Mouse (Mus musculus) midbrain, embryonic 13.5 days (tissue): ENCODE measurements around the gene Prickle4. TPM values are rescaled to one million over a fixed set of nuclear protein-coding genes. Genes with fewer than 3 reads are reported as not detected.
A peak's percentile ranks its signal among the peaks of the same experiment; 100 is the strongest.

Experiments
- ATAC-seq: fragments of 200-750 bp; cut with Nextera tagmentation; 2 replicates; pipeline ENCODE4 v1.8.0; 2017; ENCODE audit warnings: mild to moderate bottlenecking, moderate TSS enrichment, moderate library complexity
- H3K27ac ChIP-seq: fragments of 300-500 bp; sonication (generic); 2 replicates; pipeline ENCODE4 v1.5.1; 2015; ENCODE audit warnings: inconsistent platforms, mild to moderate bottlenecking, moderate library complexity
- H3K27me3 ChIP-seq: fragments of 300-500 bp; sonication (generic); 2 replicates; pipeline ENCODE4 v1.6.1; 2015; ENCODE audit warnings: mild to moderate bottlenecking, inconsistent platforms
- H3K36me3 ChIP-seq: fragments of 300-500 bp; sonication (generic); 2 replicates; pipeline ENCODE4 v1.6.1; 2015; ENCODE audit warnings: mild to moderate bottlenecking, inconsistent platforms
- H3K4me1 ChIP-seq: fragments of 300-500 bp; sonication (generic); replicated peaks from 2 replicates; pipeline ENCODE4 v1.6.1; 2015; ENCODE audit warnings: inconsistent platforms
- H3K4me2 ChIP-seq: fragments of 300-500 bp; sonication (generic); replicated peaks from 2 replicates; pipeline ENCODE4 v1.6.1; 2015; ENCODE audit warnings: moderate library complexity, mild to moderate bottlenecking, inconsistent platforms
- H3K4me3 ChIP-seq: fragments of 300-500 bp; sonication (generic); replicated peaks from 2 replicates; pipeline ENCODE4 v1.5.1; 2015; ENCODE audit warnings: mild to moderate bottlenecking, inconsistent platforms
- H3K9ac ChIP-seq: fragments of 300-500 bp; sonication (generic); replicated peaks from 2 replicates; pipeline ENCODE4 v1.6.1; 2015; ENCODE audit warnings: mild to moderate bottlenecking, inconsistent platforms
- H3K9me3 ChIP-seq: fragments of 300-500 bp; sonication (generic); 2 replicates; pipeline ENCODE4 v1.6.1; 2016; ENCODE audit warnings: mild to moderate bottlenecking, inconsistent platforms
- WGBS: fragments of 180-500 bp; shearing (Covaris S2); methylation state at CpG from one replicate; pipeline ENCODE4 v1.1.7; 2015; 5-methylcytosine and 5-hydroxymethylcytosine counted together
- polyA plus RNA-seq: library from polyadenylated mRNA; unstranded; fragments of >200 nt; fragmentation: Nextera tagmentation; extraction: Ambion mirVana; gene quantifications from 2 replicates; pipeline ENCODE4 v1.2.1, GENCODE M21; 2015

Prickle4 gene
- polyA plus RNA-seq, 1 experiment from 2014 or later: 1.0 TPM

DNA sequence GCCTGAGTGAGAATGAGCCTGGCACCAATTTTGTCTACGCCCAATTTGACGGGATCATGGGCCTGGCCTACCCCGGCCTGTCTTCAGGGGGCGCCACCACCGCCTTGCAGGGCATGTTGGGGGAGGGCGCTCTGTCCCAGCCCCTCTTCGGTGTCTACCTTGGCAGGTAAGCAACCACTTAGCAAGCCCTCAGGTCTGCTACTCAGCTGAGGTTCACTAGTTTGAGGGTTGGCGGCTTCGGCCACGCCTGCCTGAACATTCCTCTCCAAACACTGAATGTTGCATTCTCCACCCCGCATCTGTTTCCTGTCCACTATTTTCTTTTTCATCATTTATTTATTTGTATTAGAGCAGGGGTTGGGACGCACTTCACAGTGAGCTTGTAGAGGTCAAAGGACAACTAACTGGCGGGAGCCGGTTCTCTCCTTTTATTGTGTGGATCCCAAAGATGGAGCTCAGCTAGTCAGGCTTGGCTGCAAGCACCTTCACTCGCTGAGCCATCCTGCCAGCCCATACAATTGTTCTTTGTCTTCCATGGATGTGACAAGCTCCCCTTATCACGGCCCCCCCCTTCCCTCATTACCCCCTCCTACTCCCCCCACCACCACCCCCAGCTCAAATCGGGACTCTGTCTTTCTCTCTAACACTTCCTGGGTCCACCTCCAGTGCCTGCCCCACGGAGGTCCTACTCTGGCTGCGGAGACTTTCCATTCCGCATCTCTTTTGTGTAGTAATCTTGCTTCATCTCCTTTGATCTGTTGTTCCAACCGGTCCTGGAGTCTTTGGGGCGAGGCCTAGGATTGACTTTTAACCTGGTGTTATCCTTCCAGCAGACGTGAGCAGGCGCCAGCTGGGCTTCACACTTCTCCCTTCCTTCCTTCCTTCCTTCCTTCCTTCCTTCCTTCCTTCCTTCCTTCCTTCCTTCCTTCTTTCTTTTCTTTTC is 36.4 kb upstream of the Prickle4 start:
- Histone ChIP-seq H3K27ac (no peak overlapping the region), H3K36me3 (no peaks in the 10 kb centered on the region), H3K4me3 (no peak overlapping the region), H3K9ac (no peak overlapping the region), H3K4me1 (no peaks in the 10 kb centered on the region), H3K4me2 (no peak overlapping the region), H3K27me3 (no peaks in the 10 kb centered on the region), H3K9me3 (no peaks in the 10 kb centered on the region)
- 45% methylated on average over 24 of the region's 24 CpGs for WGBS
- no peak for ATAC-seq

DNA sequence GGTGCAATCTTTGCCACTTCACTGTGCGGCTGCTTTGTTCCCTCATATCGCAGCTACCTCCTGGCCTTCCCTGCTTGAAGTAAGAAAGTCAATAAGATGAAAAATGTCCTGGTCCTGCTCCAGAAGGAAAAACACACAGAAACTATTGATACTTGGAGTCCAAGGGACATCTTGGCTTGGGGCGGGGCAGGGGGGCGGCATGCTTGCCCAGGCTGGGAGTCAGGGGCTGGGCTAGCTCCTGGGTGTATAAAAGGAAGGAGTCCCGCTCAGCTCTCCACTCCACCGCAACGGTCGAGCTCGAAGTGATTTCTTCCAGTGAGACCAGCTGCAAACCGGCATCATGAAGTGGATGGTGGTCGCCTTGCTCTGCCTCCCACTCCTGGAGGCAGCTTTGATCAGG is 32.0 kb upstream of the Prickle4 start, which contains the start of gene Pgc:
Pgc (plus strand) TSS at position 277 of the 400 bp plus-strand sequence.
- Histone ChIP-seq H3K27ac (no peak within 1 kb of the TSS), H3K9me3 (no peaks in the 10 kb centered on the region), H3K9ac (no peak within 1 kb of the TSS), H3K27me3 (no peaks in the 10 kb centered on the region), H3K36me3 (no peaks in the 10 kb centered on the region), H3K4me1 (no peaks in the 10 kb centered on the region), H3K4me2 (no peak within 1 kb of the TSS), H3K4me3 (no peak within 1 kb of the TSS)
- WGBS: 86% methylated on average over 11 of the region's 11 CpGs
- no peak for ATAC-seq

DNA sequence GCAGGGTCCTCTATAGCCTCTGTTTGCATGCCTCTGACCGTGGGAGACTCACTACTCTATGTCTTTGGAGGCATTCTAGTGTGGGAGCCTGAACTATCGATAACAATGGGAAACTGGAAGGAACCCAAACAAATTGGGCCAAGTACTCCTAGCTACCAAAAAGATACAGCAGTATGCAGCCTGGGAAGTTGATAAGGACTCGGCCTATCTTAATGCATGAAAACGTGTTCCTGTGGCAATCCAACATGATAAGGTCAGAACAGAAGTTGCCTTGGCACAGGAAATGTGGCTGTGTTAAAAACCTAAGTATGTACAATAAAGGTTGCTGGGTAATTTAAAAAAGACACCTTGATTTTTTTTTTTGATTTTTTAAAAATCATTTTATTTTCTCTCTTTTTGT is 26.6 kb upstream of the Prickle4 start:
- 89% methylated on average over 4 of the region's 4 CpGs for WGBS
- Histone ChIP-seq H3K9me3 (no peaks in the 10 kb centered on the region), H3K27ac (no peak overlapping the region), H3K27me3 (no peaks in the 10 kb centered on the region), H3K4me2 (no peak overlapping the region), H3K36me3 (no peaks in the 10 kb centered on the region), H3K9ac (no peak overlapping the region), H3K4me3 (no peak overlapping the region), H3K4me1 (no peaks in the 10 kb centered on the region)
- no peak for ATAC-seq

DNA sequence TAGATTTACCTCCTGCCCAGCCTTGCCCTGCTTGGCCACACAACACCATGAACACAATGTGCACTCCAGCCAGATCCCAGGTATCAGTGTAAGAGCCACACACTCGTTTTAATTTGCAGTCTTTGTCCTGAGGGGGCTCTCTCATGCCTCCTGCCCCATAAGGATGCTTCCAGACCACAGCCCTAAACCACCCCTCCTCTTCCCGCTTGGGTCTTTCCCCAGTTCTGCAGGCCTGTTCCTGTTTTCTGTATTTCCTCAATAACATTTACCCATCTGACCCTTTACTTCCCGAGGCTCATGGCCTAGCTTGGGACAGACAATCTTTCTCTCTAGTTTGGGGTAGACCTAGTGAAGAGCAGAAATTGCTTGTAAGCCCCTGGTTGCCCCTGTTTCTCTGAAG is 20.5 kb upstream of the Prickle4 start:
- no peaks in the 10 kb centered on the region for H3K9me3 ChIP-seq
- H3K27ac ChIP-seq: no peak overlapping the region
- no peak overlapping the region for H3K4me3 ChIP-seq
- no peaks in the 10 kb centered on the region for H3K4me1 ChIP-seq
- no peaks in the 10 kb centered on the region for H3K27me3 ChIP-seq
- ATAC-seq: no peak
- no peak overlapping the region for H3K9ac ChIP-seq
- WGBS: 70% methylated on average over 3 of the region's 3 CpGs
- no peaks in the 10 kb centered on the region for H3K36me3 ChIP-seq
- no peak overlapping the region for H3K4me2 ChIP-seq

DNA sequence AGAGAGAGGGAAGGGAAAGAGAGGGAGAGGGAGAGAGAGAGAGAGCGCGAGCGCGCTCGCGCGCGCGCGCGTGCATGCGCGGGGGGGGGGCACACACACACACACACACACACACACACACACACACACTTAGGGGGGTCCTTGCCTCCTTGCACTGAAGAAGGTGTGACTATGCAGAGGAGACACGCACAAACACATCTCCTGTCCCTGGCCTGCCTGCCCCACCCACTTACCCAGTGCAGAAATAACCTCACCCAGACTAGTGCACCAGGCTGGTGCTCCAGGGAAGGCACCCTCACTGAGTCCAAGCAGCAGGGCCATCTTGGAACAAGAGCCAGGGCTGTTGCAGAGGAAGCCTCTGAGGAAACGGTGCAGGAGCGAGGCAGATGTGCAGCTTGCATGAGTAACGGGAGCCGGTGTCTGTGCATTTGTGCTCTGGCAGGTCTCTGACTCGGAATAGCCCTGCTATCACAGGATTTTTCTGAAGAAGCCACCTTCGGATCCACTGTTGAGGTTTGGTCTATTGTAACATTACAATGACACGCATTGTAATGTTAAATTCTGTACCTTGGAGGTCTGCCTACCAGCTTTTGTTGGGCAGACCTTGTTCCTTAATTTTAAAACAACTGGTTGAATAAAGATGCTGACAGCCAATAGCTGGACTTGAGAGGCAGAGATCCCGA is 18.5 kb upstream of the Prickle4 start:
- no peak overlapping the region for H3K27ac ChIP-seq
- H3K27me3 ChIP-seq: no peaks in the 10 kb centered on the region
- H3K9ac ChIP-seq: 0 out of 2 replicates have a peak overlapping the region, but pooled peaks have one; percentile 20
- WGBS: 51% methylated on average over 10 of the region's 22 CpGs
- no peaks in the 10 kb centered on the region for H3K4me1 ChIP-seq
- H3K4me2 ChIP-seq: no peak overlapping the region
- no peak for ATAC-seq
- H3K9me3 ChIP-seq: no peaks in the 10 kb centered on the region
- H3K4me3 ChIP-seq: no peak overlapping the region
- no peaks in the 10 kb centered on the region for H3K36me3 ChIP-seq

DNA sequence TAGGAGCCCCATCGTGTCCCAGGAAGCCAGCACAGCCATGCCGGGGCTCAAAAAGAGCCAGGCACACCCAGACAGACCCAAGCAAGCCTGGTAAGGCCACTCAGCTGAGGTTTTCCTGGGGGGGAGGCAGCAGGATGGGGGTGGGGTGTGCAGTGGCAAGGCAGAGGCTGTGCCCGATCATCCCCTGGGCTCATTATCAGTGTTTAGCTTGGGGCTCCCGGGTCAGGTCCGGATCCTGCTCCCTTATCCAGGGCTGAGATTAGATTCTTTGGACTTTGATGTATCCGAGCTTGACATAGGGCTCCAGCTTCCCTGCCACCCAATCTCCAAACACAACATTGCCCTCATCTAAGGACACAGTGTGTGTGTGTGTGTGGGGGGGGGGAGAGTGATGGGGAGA is 17.3 kb upstream of the Prickle4 start:
- Histone ChIP-seq H3K27ac (no peak overlapping the region), H3K4me1 (no peaks in the 10 kb centered on the region), H3K9me3 (no peaks in the 10 kb centered on the region), H3K27me3 (no peaks in the 10 kb centered on the region), H3K36me3 (no peaks in the 10 kb centered on the region), H3K4me3 (no peak overlapping the region), H3K4me2 (no peak overlapping the region), H3K9ac (no peak overlapping the region)
- WGBS: 71% methylated on average over 6 of the region's 6 CpGs
- ATAC-seq: 0 out of 2 replicates have a peak, but pooled peaks have one; percentile 30

DNA sequence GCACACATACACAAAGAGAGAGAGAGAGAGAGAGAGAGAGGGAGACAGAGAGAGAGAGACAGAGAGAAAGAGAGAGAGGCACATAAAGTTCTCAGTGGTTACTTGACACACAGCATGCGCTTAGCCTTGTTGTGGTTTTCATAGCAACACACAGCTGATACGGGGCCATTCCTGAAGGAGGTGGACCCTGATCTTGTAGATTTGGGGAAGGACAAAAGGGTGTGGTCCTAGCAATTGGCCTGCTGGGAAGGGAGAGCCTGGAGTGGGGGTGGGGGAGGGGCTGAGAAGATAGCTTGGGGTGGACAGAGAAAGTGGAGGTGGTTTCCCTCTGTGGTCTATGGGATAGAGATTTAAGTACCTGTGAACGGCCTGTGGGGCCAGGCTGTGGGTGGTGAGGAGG is 15.5 kb upstream of the Prickle4 start:
- ATAC-seq: no peak
- H3K27ac ChIP-seq: no peak overlapping the region
- H3K4me2 ChIP-seq: no peak overlapping the region
- no peaks in the 10 kb centered on the region for H3K36me3 ChIP-seq
- H3K9me3 ChIP-seq: no peaks in the 10 kb centered on the region
- no peak overlapping the region for H3K9ac ChIP-seq
- H3K27me3 ChIP-seq: no peaks in the 10 kb centered on the region
- H3K4me1 ChIP-seq: no peaks in the 10 kb centered on the region
- no peak overlapping the region for H3K4me3 ChIP-seq
- WGBS: 84% methylated on average over 3 of the region's 3 CpGs

DNA sequence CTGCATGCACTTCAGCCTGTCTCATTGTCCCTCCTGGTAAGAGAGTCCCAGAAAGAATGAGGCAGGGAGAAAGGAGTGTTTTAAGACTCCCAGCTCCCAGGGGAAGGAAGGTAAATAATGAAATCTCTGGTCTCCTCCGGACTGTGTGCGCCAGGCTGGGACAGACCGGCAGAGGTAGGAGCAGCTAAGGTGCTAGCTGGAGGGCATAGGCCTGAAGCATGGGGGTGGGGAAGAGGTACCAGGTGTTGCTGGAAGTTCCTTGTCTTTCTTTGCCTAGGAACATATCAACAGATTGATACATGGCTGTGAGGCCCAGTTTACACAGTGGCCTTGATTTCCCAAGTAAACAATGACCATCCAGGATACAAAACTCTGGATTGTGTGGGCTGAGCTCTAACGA is 14.4 kb upstream of the Prickle4 start:
- Histone ChIP-seq H3K4me3 (no peak overlapping the region), H3K36me3 (peaks cover 6% of the 10 kb centered on the region; the same call in 1 of the 2 replicates), H3K27ac (no peak overlapping the region), H3K4me1 (no peaks in the 10 kb centered on the region), H3K9me3 (no peaks in the 10 kb centered on the region), H3K27me3 (no peaks in the 10 kb centered on the region), H3K4me2 (no peak overlapping the region), H3K9ac (no peak overlapping the region)
- ATAC-seq: no peak
- 77% methylated on average over 4 of the region's 4 CpGs for WGBS

DNA sequence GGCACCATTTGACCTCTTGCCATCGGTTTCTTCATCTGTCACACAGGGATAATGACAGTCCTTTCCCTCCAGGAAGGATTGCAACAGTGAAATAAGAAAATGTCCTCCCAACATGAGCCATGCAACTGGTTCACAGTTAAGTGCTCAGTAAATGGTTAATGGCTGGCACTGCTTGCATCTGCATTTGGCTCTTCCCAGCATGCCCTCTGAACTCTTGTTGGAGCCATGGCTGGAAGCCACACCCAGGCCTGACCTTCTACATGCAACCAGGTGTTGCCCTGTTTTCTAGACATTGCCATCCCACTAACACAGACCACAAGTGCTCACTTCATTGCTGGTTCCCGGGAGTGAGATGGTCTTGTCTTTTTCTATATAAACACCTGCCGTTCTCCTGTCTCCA is 13.4 kb upstream of the Prickle4 start:
- no peak overlapping the region for H3K27ac ChIP-seq
- no peak for ATAC-seq
- WGBS: 83% methylated on average over 3 of the region's 3 CpGs

DNA sequence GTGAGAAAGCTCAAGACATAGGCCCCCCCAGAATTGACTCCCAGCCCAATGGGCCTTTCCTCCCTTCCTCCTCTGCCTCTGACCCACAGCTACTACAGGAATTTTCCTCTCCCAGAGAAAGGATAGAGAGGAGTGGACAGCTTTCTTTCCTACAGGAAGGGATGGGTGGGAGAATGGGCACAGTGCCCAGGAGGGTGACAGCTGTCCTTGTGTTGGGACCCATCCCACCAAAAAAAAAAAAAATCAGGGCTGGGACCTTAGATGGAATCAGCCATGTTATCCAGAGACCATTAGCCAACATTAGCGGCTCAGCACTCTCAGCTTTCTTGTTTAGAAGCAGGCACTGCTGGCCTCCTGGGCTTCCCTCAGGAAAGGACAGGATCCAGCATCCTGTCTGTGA is 11.7 kb upstream of the Prickle4 start:
- Histone ChIP-seq H3K9me3 (no peaks in the 10 kb centered on the region), H3K36me3 (peaks cover 34% of the 10 kb centered on the region), H3K27ac (no peak overlapping the region), H3K9ac (no peak overlapping the region), H3K4me2 (no peak overlapping the region), H3K4me1 (no peaks in the 10 kb centered on the region), H3K27me3 (peaks cover 8% of the 10 kb centered on the region; the same call in 1 of the 2 replicates), H3K4me3 (no peak overlapping the region)
- WGBS: 84% methylated on average over 1 of the region's 1 CpGs
- no peak for ATAC-seq

More for the DNA sequence above, 13.4 kb upstream of the Prickle4 start:
- Histone ChIP-seq H3K9me3 (no peaks in the 10 kb centered on the region), H3K9ac (no peak overlapping the region), H3K4me3 (no peak overlapping the region), H3K27me3 (peaks cover 2% of the 10 kb centered on the region; the same call in 1 of the 2 replicates), H3K36me3 (peaks cover 17% of the 10 kb centered on the region), H3K4me1 (no peaks in the 10 kb centered on the region), H3K4me2 (no peak overlapping the region)

DNA sequence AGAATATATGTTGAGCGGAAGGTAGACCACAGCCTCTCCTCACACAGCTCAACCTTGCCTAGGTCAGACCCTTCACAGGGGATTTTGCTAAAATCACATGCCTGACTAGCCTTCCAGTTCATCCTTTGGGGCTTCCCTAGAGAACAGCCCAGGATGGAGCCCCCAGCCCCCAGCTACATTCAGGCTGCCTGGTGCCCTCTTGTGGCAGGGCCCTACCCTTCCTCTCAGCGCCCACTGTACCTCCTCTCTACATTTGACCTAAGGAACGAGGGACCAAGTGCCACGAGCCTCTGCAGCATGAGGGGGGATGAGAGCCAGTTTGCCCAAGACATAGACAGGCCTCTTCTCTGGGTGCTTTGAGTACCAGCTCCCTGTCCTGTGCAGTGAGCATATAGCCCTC is 10.2 kb upstream of the Prickle4 start:
- WGBS: 81% methylated on average over 4 of the region's 4 CpGs
- H3K27me3 ChIP-seq: peaks cover 8% of the 10 kb centered on the region; the same call in 1 of the 2 replicates
- no peak overlapping the region for H3K4me2 ChIP-seq
- H3K4me1 ChIP-seq: no peaks in the 10 kb centered on the region
- H3K4me3 ChIP-seq: no peak overlapping the region
- no peaks in the 10 kb centered on the region for H3K9me3 ChIP-seq
- H3K27ac ChIP-seq: no peak overlapping the region
- peaks cover 49% of the 10 kb centered on the region for H3K36me3 ChIP-seq
- ATAC-seq: no peak
- no peak overlapping the region for H3K9ac ChIP-seq

DNA sequence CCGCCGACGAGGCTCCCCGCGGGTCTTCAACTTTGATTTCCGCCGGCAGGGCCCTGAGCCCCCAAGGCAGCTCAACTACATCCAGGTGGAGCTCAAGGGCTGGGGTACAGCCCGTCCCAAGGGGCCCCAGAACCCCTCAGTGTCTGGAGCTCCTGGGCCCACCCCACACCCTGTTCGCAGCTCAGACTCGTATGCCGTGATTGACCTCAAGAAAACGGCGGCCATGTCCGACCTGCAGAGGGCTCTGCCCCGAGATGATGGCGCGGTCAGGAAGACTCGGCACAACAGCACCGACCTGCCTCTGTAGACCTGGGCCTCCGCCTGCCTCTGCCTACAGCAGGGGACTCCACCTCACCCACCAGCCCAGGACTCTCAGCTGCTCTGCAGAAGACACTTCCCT is 9.0 kb upstream of the Prickle4 start:
- Histone ChIP-seq H3K27me3 (peaks cover 8% of the 10 kb centered on the region; the same call in 1 of the 2 replicates), H3K36me3 (peaks cover 55% of the 10 kb centered on the region), H3K4me3 (no peak overlapping the region), H3K27ac (no peak overlapping the region), H3K4me1 (no peaks in the 10 kb centered on the region), H3K4me2 (no peak overlapping the region), H3K9me3 (no peaks in the 10 kb centered on the region), H3K9ac (no peak overlapping the region)
- 35% methylated on average over 20 of the region's 20 CpGs for WGBS
- ATAC-seq: peak; percentile 13; the same call in 1 of the 2 replicates
